Mouse (Mus musculus): ENCODE data around the gene Slc34a3. TPM values are rescaled to one million over a fixed set of nuclear protein-coding genes. Genes with fewer than 3 reads are reported as not detected.

The Slc34a3 gene
- total RNA-seq, 2 experiments from 2014 or later = not detected

GRCm38 (mm10) chr2:25224766-25225752, 9.1 kb downstream of the Slc34a3 start:
- DNase-seq = peak; percentile 98 to 100

DNA sequence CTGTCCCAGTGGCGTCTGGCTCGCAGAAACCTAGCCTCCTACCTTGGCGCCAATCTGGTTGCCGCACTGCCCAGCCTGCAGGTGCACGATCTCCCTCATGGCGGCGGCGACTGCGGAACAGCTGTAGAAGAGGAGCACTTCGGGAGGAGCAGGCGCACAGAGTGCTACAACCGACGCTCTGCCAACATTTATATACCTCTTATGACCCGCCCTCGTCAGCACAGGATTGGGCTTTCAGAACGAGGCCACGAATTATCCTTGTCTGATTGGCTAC, 9.7 kb downstream of the Slc34a3 start, which contains the start of gene Tubb4b:
Gene Tubb4b (minus strand): TSS at position 211 of the 274 bp plus-strand sequence.
- no peak for DNase-seq

GRCm38 (mm10) chr2:25223681-25224491, 10.3 kb downstream of the Slc34a3 start:
- DNase-seq = peak; percentile 86 to 92

- no peak for DNase-seq
Measured at GRCm38 (mm10) chr2:25221331-25221772, 12.8 kb downstream of the Slc34a3 start.

DNA sequence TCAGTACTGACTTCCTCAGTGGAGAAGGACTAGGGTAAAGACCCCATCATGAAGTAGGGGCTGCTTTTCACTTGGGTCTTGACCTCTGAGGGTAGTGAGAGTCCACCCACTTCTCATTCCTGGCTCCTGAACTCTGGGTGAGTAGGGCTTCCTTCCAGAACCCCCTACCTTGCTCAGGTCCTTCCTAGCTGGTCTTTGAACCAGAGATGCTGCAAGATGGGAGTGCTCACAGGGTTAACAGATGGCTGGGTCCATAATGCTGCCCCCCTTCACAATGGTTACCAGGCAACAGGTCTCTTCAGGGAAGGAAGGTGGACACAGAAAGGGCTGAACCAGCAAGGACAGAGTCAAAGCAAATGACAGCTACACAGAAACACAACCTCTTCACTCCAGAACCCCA, 15.7 kb downstream of the Slc34a3 start, which contains the start of gene Fam166a:
Gene Fam166a (plus strand): TSS at position 301 of the 400 bp plus-strand sequence.
- DNase-seq = no peak

DNA sequence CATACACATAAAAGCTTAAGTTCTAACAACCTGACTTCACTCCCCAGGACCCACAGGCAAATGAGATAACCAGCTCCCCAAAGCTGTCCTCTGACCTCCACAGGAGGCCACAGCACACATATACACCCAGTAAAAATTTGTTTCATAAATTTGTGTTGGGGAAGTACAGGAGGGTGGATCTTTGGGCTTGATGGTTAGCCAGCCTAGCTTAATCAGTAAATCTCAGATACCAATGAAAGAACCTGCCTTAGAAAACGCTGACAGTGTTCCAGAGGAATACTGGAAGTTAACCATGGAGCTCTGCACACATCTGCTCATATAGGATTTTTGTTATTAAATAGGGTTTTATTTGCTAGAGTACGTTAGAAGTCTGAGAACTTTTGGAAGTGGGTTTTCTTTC, 16.5 kb downstream of the Slc34a3 start:
- DNase-seq = no peak

DNA sequence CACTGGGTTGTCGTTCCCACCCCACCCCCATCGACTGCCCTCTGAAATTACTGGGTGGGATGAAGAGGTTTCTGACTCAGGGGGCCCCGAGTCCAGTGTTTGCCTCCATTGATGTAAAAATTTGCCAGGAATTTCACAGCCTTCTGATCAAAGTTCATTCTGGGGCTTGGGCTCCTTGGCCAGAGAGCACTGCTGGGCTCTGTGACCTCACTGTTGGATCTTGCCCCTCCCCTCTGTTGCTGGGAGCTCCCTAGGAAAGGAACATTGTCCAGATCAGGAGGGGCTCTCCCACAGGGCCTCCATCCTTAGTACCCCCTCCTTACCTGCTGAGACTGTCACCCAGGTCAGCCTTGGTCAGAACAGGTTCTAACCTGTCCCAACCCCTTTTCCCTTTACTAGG, 19.7 kb downstream of the Slc34a3 start, which contains the start of gene Stpg3:
Gene Stpg3 (minus strand): TSS at position 194 of the 400 bp plus-strand sequence.
- no peak for DNase-seq

DNA sequence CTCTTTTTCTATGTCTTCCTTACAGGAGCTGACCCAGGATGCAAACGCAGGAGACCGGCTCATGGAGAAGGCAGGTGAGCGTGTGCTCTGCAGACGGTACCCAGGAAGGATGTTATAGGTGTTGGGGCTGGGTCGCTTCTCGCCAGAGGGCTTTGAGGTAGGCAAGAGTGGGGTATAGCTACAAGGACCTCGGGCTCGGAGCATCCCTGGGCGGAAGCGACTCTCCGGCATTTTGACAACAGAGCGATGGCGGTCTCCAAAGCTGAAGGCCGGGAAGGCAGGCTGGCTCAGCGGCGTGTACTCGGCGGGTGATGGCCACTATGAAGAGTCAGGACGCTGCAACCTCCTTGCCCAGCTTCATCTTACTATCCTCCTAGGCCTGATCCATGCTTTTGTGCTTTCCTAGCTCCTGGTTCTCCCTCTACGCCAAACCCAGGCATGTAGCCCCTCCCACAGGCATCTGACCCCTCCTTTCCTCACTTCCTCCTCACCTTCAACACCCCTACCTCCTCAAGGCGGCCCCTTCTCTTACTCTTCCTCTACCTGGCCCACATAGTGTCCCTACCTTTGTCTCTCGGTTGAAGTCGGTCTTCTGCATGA, 20.8 kb downstream of the Slc34a3 start:
- no peak for DNase-seq

DNA sequence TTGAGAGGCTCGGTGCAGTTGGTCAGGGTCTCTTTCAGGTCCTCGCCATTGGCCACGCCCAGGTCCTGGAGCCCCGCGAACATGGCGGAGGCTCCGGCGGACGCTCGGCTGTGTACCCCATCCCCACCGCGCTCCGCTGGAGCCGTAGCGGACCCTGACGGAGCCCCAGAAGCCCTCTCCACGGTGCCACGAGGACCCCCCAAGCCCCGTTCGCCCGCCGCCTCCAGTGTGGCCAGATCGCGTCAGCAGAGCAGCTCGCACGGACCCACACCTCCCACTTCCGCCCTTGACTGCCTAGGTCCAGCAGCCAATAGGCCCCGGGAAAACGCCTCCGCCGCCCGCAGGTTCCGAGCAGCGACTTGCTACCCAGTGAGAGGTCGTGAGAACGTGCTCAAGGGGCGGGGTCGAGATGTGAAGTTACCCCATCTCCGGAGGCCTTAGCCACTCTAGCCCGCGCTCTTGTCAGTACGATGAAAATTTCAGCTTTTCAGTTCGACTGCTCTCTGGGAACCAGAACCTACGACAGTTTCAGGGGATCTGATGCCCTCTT, 23.0 kb downstream of the Slc34a3 start, which contains the start of gene Nelfb:
Gene Nelfb (minus strand): TSS at position 369 of the 550 bp plus-strand sequence.
- DNase-seq = peak; percentile 93 to 95

GRCm38 (mm10) chr2:25210686-25211085, 23.5 kb downstream of the Slc34a3 start:
- DNase-seq = peak in 1 of 2 experiments; percentile 14

DNA sequence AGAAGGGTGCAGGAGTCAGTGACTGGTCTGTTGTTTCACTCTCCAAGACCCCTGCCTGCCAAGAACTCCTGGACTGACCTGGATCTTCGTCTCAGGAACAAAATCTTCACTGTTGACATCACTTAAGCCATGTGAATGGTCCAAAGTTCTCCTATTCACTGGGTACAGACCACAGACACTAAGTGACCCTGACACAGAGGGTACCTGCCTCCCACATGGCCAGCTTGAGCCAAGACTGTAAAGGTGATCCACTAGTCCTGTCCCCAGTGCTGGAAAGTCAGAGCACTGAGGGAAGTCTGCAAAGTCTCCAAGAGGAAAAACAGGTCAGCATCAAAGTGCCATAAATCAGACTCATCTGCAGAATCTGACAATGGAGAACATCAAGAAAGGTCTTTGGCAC, 26.6 kb downstream of the Slc34a3 start:
- no peak for DNase-seq

DNA sequence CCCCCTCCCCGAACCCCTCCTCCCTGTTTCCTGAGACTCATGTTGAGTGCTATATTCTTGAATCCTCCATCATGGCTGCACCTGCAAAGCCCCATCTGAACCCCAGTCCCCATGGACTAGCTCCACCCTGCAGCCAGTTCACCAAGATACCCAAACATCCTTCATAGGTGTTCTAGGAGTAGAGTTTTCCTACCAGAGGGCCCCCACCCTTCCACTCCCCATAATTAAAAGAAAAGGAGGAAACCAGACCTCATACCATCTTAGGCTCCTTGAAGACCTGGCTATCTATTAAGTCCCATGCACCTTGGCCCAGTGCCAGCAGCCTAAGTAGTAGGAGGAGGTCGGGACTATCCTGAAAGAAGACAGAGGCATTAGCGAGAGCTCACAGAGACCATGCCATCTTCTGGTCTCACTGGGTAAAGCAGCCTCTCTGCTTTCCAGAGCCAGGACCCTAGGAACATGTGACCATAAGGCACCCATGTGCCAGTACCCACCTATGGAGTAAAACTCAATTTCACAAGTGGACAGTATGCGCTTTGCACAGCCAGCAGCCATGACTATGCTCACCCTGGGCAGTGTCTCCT, 30.4 kb downstream of the Slc34a3 start:
- no peak for DNase-seq

GRCm38 (mm10) chr2:25200631-25201030, 33.5 kb downstream of the Slc34a3 start:
- no peak for DNase-seq

DNA sequence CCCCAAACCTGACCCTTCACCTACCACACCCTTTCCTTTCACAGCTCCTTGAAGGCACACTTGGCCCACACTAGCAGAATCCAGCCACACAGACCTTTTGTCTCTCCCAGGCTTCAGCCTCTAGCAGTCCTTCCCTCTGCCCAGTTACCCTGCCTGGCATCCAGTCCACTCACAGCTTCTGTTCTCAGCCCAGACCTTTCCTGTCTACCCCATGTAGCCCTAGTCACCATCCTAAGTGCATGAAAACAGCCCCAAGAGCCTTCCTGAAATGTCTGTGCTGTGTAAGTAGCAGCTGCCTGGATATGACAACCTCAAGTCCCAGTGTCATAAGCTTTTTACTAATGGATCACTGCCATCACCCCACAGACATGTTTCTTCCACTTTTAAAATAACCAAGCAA, 36.2 kb downstream of the Slc34a3 start:
- peak in 1 of 2 experiments; percentile 19 for DNase-seq

DNA sequence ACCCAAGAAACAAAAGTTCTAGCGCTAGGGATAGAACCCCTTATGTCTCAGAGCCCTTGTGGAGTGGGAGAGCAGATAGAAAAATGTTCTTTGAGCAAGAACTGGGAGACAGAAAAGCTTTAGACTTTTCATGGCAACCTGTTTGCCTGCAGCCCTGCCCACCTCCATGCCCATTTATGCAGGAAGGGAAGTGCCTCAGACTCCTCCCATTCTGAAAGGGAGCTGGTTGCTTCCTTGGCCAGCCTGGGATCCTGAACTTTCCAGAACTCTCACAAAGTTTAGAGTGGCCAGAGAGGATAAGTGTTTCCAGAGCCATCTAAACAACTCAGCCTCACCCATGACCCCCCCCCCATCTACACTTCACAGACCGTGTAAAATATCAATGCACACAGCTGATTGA, 37.0 kb downstream of the Slc34a3 start:
- DNase-seq = peak in 1 of 2 experiments; percentile 48

GRCm38 (mm10) chr2:25196172-25196954, 37.8 kb downstream of the Slc34a3 start, which contains the start of gene Tor4a:
Gene Tor4a (minus strand): TSS chr2:25196886.
- DNase-seq = peak; percentile 87 to 97

GRCm38 (mm10) chr2:25195211-25196156, 38.7 kb downstream of the Slc34a3 start:
- DNase-seq = peak; percentile 81 to 91

GRCm38 (mm10) chr2:25194486-25195171, 39.5 kb downstream of the Slc34a3 start:
- peak; percentile 44 to 49 for DNase-seq

DNA sequence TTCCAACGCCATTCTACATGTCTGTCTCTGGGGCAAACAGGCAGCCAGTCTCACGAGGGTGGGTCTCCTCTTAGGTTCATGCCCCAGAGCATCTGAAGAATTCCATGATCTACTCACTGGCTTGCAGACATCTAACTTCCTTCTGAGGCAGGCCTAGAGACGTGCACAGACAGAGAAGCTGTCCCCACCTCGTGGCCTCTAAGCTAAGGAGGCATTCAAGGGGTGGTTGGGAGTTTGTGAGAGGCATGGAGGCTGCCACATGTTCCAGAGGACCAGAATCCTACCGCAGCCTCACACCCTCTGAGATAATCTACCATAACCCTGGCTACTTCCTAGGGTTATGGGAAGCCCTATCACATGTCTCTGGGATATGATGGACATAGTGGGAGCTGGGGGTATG, 40.2 kb downstream of the Slc34a3 start:
- DNase-seq = no peak

All from heart, adult 18-20 months (tissue).